Mouse (Mus musculus) stomach, postnatal 0 days (tissue): ENCODE data around the gene 1700003F12Rik.

Source experiments
- CTCF ChIP-seq: IDR thresholded peaks from 2 replicates; pipeline ENCODE4 v1.5.1; 2016; ENCODE audit warnings: antibody characterized with exemption, low read depth, mild to moderate bottlenecking, moderate library complexity
- EP300 ChIP-seq: optimal IDR thresholded peaks from 2 replicates; pipeline ENCODE3; 2016; ENCODE audit warnings: antibody characterized with exemption

- TF ChIP-seq CTCF (no peak; the same call in 1 of the 2 replicates), EP300 (no peak)
Measured at GRCm38 (mm10) chr2:154551927-154552326, 5.0 kb downstream of the 1700003F12Rik start.
